Mouse (Mus musculus): ENCODE measurements around the gene Tanc2. TPM values are rescaled to one million over a fixed set of nuclear protein-coding genes. Genes with fewer than 3 reads are reported as not detected.

Gene Tanc2
- polyA plus RNA-seq, 1 experiment from 2014 or later, result 17.9 TPM

DNA sequence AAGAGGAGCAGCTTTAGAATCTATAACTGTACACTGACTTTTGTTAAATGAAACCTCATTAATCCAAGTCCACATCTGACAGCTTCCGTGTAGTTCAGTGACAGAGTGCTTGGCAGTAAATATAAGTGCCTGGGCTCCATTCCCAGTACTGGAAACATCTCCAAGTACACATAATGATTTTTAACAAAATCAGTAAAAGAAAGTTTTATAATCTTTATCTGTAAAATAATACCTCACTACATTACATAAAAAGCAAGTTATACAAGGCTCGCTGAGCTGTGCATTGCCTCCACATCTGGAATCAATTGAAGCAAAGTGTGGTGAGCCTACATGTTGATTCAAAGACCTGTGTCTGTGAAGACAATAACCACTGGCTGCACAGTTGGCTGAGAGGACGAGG, 265.7 kb downstream of the Tanc2 start:
- H3K4me1 ChIP-seq, result no peaks in the 10 kb centered on the region
- H3K9ac ChIP-seq (replicated peaks), result no peak overlapping the region
- no peak overlapping the region for H3K4me2 ChIP-seq (replicated peaks)
- 70% methylated on average over 3 of the region's 3 CpGs for WGBS
- no peak overlapping the region for H3K4me3 ChIP-seq
- ATAC-seq (ENCODE audit: low FRiP score, low read depth), result no peak
- H3K9me3 ChIP-seq, result no peaks in the 10 kb centered on the region
- H3K27ac ChIP-seq (replicated peaks), result no peak overlapping the region
- H3K36me3 ChIP-seq, result no peaks in the 10 kb centered on the region
- H3K27me3 ChIP-seq, result no peaks in the 10 kb centered on the region

DNA sequence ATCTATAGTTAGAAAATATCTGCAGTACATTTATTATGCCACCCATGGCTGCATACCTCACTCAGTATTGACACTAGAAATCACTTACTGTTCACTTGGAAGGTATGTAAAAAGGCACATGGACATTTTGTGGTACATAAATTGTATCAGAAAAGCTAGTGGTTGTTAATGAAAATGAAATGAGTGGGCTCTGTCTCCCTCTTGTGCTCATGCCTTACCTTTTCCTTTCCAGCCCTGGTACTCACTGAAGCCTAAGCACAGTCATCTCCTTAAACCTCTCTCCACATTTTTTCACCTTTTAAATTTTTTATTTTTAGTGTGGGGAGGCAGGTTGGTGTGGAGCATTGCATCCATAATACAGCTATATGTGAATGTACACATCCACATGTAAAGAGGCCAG, 268.3 kb downstream of the Tanc2 start:
- ATAC-seq (ENCODE audit: low FRiP score, low read depth), result no peak
- H3K4me2 ChIP-seq (replicated peaks), result no peak overlapping the region
- H3K4me3 ChIP-seq, result no peak overlapping the region

DNA sequence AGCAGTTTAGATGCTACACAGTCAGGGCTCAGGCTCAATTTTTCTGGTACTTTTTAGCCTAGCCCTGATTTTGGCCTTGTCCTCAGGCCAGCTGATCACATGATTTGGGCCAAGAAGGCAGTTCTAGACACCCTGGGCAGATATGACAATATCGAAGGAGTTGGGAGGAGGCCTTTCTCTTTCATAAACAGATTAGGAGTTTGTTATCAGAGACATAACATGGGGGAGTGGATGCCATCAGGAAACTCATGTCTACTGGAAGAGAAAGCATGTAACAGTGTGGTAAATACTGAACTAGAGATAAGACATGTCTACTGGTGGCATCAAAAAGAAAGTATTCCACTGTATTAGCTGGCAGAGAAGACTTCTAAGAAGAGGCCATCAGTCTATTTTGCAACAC, 295.8 kb downstream of the Tanc2 start:
- Histone ChIP-seq H3K4me2 (replicated peaks) (no peak overlapping the region), H3K27me3 (no peaks in the 10 kb centered on the region), H3K4me1 (no peaks in the 10 kb centered on the region), H3K9ac (replicated peaks) (no peak overlapping the region), H3K9me3 (no peaks in the 10 kb centered on the region), H3K4me3 (no peak overlapping the region), H3K27ac (replicated peaks) (no peak overlapping the region), H3K36me3 (no peaks in the 10 kb centered on the region)
- 95% methylated on average over 1 of the region's 1 CpGs for WGBS
- no peak for ATAC-seq (ENCODE audit: low FRiP score, low read depth)

More for the DNA sequence above, 268.3 kb downstream of the Tanc2 start:
- Histone ChIP-seq H3K9me3 (no peaks in the 10 kb centered on the region), H3K9ac (replicated peaks) (no peak overlapping the region), H3K4me1 (no peaks in the 10 kb centered on the region), H3K27ac (replicated peaks) (no peak overlapping the region), H3K36me3 (no peaks in the 10 kb centered on the region), H3K27me3 (no peaks in the 10 kb centered on the region)

DNA sequence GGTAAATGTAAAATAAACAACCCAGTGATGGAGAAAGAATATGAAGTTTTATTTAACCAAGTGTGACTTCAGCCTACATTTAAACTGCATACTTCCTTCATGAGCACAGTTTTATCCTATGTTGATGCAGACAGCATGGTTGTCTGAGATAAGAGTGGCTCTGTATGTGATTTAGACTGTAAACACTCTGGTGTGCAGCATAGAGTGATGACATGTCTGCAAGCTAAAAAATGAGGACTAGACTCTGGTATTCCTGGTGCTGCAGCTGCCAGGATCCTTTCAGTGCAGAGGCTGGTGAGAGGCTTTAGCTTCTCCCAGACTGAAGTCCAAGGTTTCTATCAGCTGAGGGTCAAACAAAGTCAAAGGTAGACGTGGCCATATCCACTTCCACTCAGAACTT, 297.5 kb downstream of the Tanc2 start:
- Histone ChIP-seq H3K4me1 (no peaks in the 10 kb centered on the region), H3K9ac (replicated peaks) (no peak overlapping the region), H3K4me2 (replicated peaks) (no peak overlapping the region), H3K27ac (replicated peaks) (no peak overlapping the region), H3K36me3 (no peaks in the 10 kb centered on the region), H3K9me3 (no peaks in the 10 kb centered on the region), H3K27me3 (no peaks in the 10 kb centered on the region), H3K4me3 (no peak overlapping the region)
- 62% methylated on average over 1 of the region's 1 CpGs for WGBS
- ATAC-seq (ENCODE audit: low FRiP score, low read depth), result no peak

DNA sequence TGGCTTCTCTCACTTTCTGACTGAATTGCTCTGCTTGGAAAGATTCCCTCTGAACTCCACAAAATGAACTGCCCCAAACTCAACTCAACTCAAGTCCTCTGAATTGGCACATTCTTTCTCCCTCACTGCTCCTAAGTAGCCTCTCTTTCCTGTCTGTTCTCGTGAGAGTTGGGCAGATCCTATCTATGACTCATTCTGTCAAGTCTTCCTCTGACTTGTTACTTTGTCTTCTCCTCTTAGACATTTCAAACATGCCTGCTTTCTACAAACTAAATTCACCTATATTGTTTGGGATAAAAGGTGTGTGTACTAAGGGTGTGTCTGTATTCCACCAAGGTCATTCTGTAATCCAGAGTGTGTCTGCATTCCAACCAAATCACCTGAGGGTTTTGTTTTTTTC, 309.4 kb downstream of the Tanc2 start:
- H3K36me3 ChIP-seq, result no peaks in the 10 kb centered on the region; the same call in 1 of the 2 replicates
- no peaks in the 10 kb centered on the region for H3K27me3 ChIP-seq
- no peaks in the 10 kb centered on the region for H3K9me3 ChIP-seq
- no peak for ATAC-seq (ENCODE audit: low FRiP score, low read depth)
- WGBS, result 62% methylated on average over 1 of the region's 1 CpGs
- no peak overlapping the region for H3K4me3 ChIP-seq
- no peaks in the 10 kb centered on the region for H3K4me1 ChIP-seq
- no peak overlapping the region for H3K4me2 ChIP-seq (replicated peaks)
- H3K27ac ChIP-seq (replicated peaks), result no peak overlapping the region
- H3K9ac ChIP-seq (replicated peaks), result no peak overlapping the region

DNA sequence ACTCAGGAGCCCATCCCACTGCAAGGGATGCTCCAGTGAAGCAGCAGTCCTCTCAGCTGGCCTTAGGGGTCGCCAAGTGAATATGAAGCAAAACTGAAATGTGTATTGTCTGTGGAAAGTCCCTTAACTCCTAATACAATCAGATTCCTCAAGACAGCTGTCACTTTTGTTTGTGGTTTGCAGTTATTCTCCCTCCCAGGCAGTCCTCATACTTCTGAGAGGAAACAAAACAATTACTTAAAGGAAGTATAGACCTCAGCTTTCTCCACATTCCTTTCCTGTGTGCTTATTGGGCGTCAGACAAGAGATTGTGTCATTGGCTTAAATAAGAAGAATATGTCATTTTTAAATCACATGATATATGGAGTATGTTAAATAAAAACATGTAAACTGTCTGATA, 311.7 kb downstream of the Tanc2 start:
- ATAC-seq (ENCODE audit: low FRiP score, low read depth), result no peak
- H3K9me3 ChIP-seq, result no peaks in the 10 kb centered on the region
- no peaks in the 10 kb centered on the region for H3K4me1 ChIP-seq
- WGBS, result 75% methylated on average over 2 of the region's 2 CpGs
- H3K9ac ChIP-seq (replicated peaks), result no peak overlapping the region
- no peaks in the 10 kb centered on the region; the same call in 1 of the 2 replicates for H3K36me3 ChIP-seq
- no peak overlapping the region for H3K27ac ChIP-seq (replicated peaks)
- no peaks in the 10 kb centered on the region for H3K27me3 ChIP-seq
- no peak overlapping the region for H3K4me3 ChIP-seq
- no peak overlapping the region for H3K4me2 ChIP-seq (replicated peaks)

DNA sequence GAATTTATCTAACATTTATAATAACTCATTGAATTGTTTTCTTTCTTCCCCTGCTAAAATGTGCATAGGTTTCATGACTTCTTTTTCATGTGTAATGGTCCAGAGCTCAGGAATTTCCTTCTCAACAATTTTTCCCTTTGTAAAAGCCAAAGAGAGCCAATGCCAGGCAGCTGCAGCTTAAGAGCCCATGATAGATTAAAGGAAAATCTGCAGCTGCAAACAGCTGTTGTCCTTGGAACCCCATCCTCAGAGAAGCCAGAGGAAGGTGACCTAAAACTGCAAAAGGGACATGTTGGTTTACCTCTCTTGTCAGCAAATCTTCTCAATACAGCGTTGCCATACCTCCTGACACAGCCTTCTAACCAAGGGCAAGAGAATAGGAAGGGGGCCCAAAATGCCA, 313.2 kb downstream of the Tanc2 start:
- Histone ChIP-seq H3K4me2 (replicated peaks) (no peak overlapping the region), H3K9ac (replicated peaks) (no peak overlapping the region), H3K9me3 (no peaks in the 10 kb centered on the region), H3K4me1 (no peaks in the 10 kb centered on the region), H3K27ac (replicated peaks) (no peak overlapping the region), H3K36me3 (no peaks in the 10 kb centered on the region; the same call in 1 of the 2 replicates), H3K27me3 (no peaks in the 10 kb centered on the region), H3K4me3 (no peak overlapping the region)
- 62% methylated on average over 1 of the region's 1 CpGs for WGBS
- no peak for ATAC-seq (ENCODE audit: low FRiP score, low read depth)

- ATAC-seq (ENCODE audit: low FRiP score, low read depth), result no peak
- 81% methylated on average over 4 of the region's 4 CpGs for WGBS
- no peak overlapping the region for H3K27ac ChIP-seq (replicated peaks)
Measured at GRCm38 (mm10) chr11:105905529-105906213, 315.9 kb downstream of the Tanc2 start.

GRCm38 (mm10) chr11:105907381-105907780, 317.6 kb downstream of the Tanc2 start:
- Histone ChIP-seq H3K27me3 (no peaks in the 10 kb centered on the region), H3K27ac (replicated peaks) (no peak overlapping the region)
- WGBS, result 73% methylated on average over 1 of the region's 1 CpGs

More at GRCm38 (mm10) chr11:105905529-105906213, 315.9 kb downstream of the Tanc2 start:
- H3K4me2 ChIP-seq (replicated peaks), result no peak overlapping the region
- H3K4me3 ChIP-seq, result no peak overlapping the region
- H3K9me3 ChIP-seq, result no peaks in the 10 kb centered on the region
- no peaks in the 10 kb centered on the region for H3K27me3 ChIP-seq
- H3K36me3 ChIP-seq, result peaks cover 3% of the 10 kb centered on the region; the same call in 1 of the 2 replicates
- H3K9ac ChIP-seq (replicated peaks), result no peak overlapping the region
- H3K4me1 ChIP-seq, result no peaks in the 10 kb centered on the region

DNA sequence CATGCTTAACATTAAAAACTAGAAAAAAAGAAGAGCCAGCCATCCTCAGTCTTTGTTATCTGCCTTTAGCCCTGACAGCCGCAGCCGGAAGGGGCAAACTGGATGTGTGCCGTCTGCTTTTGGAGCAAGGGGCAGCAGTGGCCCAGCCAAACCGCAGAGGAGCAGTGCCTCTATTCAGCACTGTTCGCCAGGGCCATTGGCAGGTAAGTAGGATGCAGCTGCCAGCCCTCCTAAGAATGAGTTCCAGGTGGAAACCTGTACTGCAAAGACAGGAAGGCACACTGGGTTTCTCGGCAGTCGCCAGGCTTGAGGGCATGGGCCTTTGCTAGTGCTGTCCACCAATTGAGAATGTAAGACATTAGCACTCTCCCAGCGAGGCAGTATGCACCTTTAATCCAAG, 319.1 kb downstream of the Tanc2 start:
- no peak overlapping the region for H3K4me3 ChIP-seq
- 88% methylated on average over 8 of the region's 8 CpGs for WGBS
- H3K27me3 ChIP-seq, result no peaks in the 10 kb centered on the region
- H3K4me2 ChIP-seq (replicated peaks), result no peak overlapping the region
- peaks cover 9% of the 10 kb centered on the region; the same call in 1 of the 2 replicates for H3K36me3 ChIP-seq
- no peak overlapping the region for H3K27ac ChIP-seq (replicated peaks)
- no peak for ATAC-seq (ENCODE audit: low FRiP score, low read depth)
- H3K9me3 ChIP-seq, result no peaks in the 10 kb centered on the region
- no peaks in the 10 kb centered on the region for H3K4me1 ChIP-seq
- no peak overlapping the region for H3K9ac ChIP-seq (replicated peaks)

More at GRCm38 (mm10) chr11:105907381-105907780, 317.6 kb downstream of the Tanc2 start:
- Histone ChIP-seq H3K4me3 (no peak overlapping the region), H3K9ac (replicated peaks) (no peak overlapping the region), H3K4me2 (replicated peaks) (no peak overlapping the region), H3K4me1 (no peaks in the 10 kb centered on the region), H3K9me3 (no peaks in the 10 kb centered on the region), H3K36me3 (peaks cover 3% of the 10 kb centered on the region; the same call in 1 of the 2 replicates)
- no peak for ATAC-seq (ENCODE audit: low FRiP score, low read depth)

DNA sequence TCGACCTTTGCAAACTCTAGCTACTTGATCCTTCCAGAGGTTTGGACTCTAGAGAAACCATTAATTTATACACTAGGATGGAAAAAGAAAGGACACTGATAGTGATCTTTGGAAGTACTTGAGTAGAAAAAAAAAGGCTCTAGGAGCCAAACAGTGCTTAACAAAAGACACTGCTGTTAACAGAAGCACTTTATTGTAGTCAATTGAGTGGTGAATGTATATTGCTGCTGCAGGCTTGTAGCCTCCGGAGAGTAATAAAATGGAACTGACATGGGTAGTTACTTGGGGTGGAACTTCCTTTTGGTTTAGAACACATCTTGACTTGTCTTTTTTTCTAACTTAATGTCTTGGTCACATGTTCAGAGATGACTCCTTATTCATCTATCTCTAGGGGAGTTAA, 319.8 kb downstream of the Tanc2 start:
- H3K9me3 ChIP-seq, result no peaks in the 10 kb centered on the region
- no peak overlapping the region for H3K4me3 ChIP-seq
- no peak for ATAC-seq (ENCODE audit: low FRiP score, low read depth)
- no peaks in the 10 kb centered on the region for H3K4me1 ChIP-seq
- H3K27ac ChIP-seq (replicated peaks), result no peak overlapping the region
- no peak overlapping the region for H3K9ac ChIP-seq (replicated peaks)
- H3K27me3 ChIP-seq, result no peaks in the 10 kb centered on the region
- peaks cover 9% of the 10 kb centered on the region for H3K36me3 ChIP-seq
- 74% methylated on average over 2 of the region's 2 CpGs for WGBS
- H3K4me2 ChIP-seq (replicated peaks), result no peak overlapping the region

DNA sequence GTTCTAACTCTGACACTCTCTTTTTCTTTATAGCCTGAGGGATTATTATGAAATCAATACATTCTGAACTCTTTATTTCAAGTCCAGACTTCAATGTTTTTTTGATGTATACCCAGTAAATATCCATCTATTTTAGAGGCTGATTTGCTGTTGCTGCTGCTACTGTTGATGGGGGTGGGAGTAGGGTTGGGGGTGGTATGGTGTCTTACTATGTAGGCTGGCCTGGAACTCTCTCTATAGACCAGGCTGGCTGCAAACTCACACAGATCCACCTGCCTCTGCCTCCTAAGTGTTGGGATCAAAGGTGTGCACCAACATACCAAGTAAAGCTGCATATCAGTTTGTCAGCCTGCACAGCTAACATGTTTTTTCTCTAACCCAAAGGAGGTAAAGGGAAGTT, 321.4 kb downstream of the Tanc2 start:
- H3K27ac ChIP-seq (replicated peaks), result no peak overlapping the region

More for the DNA sequence above, 321.4 kb downstream of the Tanc2 start:
- no peaks in the 10 kb centered on the region for H3K4me1 ChIP-seq
- no peaks in the 10 kb centered on the region for H3K27me3 ChIP-seq
- peaks cover 14% of the 10 kb centered on the region for H3K36me3 ChIP-seq
- no peak overlapping the region for H3K4me2 ChIP-seq (replicated peaks)
- H3K4me3 ChIP-seq, result no peak overlapping the region
- no peaks in the 10 kb centered on the region for H3K9me3 ChIP-seq
- H3K9ac ChIP-seq (replicated peaks), result no peak overlapping the region
- no peak for ATAC-seq (ENCODE audit: low FRiP score, low read depth)

Data from midbrain, embryonic 12.5 days (tissue).